Mouse (Mus musculus) heart, adult 9 months (tissue): ENCODE results near the gene 1700109H08Rik.
"Not testable (repeated sequence)": the region's sequence is repeated elsewhere in the genome, so short reads cannot be mapped to it uniquely, and the experiment has no call there.

Experiments used
- DNase-seq, 2 experiments: peaks; one replicate each; pipeline ENCODE4 v3.0.0; 2022; ENCODE audit warnings: low spot score in 2 of 2

Gene 1700109H08Rik

DNA sequence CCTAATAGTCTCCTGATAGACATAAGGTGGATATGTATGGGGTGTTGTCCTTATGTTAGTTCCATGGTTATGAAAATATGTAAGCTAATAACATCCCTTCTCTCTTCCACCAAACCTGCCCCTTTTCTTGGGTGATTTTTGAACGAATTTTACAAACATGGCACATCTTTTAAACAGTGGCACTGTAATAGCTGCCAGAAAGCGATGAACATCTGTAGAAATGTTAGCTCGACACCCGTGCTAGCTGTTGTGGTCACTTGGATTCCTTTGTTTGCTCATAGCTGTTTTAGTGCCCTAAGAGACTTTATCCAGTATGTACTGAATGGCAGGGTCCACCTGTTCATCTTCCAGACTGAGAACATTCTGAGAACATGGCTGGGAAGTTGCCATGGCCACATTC lies at the start of gene 1700109H08Rik:
Gene 1700109H08Rik, plus strand, starts transcription at position 301 of the 400 bp plus-strand sequence.
- DNase-seq = no peak

DNA sequence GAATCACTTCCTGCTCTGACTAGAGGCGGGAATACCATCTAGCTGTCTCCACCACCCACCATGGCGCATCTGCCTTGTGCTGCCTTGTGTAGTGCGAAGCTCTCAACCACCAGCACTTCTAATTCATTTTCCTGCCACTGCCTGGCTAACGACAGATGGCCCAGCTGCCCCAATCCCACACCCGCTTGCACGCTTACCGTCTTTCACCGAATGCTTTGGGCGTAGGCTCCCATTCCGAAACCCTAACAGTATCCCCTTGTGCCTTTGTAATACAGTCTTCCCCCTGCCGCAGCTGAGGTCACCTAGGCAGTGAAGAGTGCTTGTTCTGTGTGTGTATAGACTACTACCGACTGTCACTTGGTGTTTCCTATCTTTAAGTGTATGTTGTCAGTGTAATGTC lies 49.6 kb upstream of the 1700109H08Rik start:
- no peak for DNase-seq

DNA sequence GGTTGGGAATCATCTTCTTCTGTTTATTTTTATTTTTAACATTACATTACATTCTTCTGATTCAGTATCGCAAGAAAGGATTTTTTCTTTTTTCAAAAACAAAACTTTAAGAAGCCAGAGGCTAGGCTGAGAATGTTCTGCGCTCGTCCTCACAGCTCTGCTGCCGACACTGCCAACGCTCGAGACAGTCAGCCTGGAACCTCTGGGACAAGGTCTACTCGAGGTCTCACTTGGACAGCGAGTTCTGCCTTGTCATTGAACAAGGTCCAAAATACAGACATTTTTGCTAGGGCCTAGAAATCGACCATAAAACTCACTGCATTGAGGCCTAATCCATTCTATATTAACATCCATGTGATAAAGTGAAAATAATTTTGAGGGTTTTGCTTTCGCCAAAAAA lies 48.5 kb upstream of the 1700109H08Rik start:
- no peak for DNase-seq

DNA sequence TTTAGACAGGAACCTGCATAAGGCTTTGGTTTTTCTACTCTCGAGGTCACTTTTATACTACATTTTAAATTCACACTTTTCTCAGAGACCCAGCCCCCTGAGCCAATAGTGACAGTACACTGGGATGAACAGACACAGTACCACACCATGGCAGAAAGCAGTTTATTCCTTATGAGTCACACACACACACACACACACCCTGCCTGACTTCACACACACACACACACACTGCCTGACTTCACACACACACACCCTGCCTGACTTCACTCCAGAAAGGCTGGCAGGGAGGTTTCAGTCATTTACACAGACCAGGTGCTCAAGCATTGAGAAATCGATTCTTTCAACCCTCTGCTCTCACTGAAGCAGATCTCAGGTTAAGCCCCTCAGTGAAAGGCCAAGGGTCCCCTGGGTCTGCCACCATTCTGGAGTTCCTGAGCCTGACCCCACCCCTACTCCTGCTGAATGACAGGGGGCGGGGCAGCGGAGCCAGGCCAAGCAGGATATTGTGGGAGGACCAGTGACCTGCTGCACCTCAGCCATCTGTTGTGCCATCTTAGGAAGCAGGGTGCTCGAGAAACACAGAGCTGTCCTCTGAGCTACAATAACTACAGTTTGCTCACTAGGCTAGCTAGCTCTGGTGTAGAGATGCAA lies 44.2 kb upstream of the 1700109H08Rik start:
- DNase-seq = no peak

DNA sequence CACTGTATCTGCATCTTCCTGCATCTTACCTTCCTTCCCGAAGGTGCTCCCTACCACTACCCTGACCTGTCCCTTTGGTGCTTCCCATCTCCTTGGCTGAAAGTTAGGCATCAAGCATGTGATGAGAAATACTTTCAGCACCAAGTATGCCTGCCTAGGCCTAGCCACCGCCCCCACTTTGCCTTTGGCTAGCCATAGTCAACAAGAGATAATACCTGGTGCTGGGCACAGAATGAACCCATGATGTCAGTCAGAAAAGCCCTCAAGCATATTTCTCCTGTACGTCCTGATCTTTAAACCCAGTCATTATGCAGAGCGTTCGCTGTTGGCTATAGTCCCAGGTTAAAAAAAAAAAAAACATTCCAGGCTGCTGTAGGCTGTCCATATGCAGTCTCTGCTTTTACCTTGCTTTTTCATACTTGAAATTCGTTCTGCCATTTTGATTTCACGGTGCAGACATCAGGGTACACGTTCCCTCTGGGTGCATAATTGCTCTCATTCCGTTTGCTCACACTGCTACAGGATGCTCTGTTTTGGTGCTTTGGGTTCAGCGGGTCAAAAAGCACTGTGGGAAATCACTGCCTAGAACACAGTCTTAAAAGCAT lies 41.7 kb upstream of the 1700109H08Rik start:
- DNase-seq = no peak

DNA sequence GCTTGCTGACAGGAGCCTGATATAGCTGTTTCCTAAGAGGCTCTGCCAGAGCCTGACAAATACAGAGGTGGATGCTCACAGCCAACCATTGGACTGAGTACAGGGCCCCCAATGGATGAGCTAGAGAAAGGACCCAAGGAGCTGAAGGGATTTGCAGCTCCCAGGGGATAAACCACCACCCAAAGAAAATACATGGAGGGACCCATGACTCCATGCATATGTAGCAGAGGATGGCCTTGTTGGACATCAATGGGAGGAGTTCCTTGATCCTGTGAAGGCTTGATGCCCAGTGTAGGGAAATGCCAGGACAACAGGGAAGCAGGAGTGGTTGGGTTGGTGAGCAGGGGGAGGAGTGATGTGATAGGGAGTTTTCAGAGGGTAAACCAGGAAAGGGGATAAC lies 39.3 kb upstream of the 1700109H08Rik start:
- DNase-seq = not testable (repeated sequence)

DNA sequence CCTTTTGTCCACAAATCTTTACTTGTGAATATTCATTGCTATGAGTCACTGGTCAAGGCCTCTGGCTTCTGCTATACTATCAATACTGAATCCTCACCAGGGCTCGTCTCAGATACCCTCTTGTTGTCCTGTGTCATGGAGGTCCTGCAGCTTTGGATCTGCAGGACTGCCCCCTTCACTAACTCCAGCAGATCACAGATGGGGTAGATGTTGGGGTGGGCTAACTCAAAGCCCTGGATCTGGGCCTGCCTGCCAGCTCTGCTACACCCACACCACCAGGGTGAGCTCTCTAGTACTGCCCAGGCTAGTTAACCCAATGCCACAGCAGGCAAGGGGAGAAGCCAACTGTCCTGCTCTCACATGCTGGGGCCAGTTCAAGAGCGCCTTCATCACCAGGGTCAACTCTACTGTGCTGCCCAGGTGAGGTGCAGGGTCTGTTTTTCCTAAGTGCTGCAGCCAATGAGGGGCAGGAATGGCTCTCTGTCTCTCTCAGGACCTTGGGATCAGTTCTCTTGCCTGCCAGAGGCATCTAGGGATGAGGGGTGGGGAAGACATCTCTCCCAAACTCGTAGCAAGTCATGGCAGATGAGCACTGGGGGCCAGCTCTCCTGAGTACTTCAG lies 34.7 kb upstream of the 1700109H08Rik start:
- no peak for DNase-seq

DNA sequence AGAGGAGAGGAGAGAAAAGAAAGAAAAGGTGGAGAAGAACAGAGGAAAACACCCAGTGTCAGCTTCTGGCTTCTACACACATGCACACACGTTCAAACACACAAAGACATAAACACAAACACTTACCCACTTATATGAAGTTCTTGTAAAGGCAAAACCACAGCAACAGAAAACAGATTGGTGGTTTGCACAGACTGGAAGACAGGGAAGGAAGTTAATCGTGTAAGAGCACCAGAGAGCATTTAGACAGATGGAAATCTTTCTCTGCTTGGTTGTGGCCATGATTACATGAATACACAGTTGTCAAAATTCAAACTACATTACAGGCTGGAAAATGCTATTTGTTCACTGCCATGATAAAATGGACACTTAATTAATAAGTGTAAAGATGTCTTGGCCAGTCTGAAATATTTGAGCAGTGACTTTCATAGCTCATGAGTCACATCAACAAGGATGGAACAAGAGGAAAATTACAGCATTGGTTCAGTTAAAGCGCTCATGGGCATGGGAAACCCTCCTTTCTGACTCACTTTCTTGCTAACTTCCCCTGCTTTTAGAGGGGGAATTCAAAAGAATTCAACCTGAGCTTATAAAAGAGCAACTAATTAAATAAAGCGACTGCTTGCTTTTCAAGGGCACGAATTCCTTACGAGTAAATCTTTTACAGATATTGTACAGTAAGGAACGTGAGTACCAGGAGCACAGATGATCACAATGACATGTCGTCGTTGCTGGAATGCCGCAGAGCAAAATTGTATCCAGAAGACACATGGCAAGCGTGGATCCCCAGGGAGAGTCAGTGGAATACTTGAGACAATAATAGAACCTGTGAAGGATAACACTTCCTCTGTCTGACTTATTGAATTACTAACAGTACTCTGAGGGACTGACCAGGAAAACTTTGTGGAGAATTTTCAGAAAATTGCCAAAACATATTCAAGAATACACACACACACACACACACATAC lies 32.6 kb upstream of the 1700109H08Rik start:
- no peak for DNase-seq

DNA sequence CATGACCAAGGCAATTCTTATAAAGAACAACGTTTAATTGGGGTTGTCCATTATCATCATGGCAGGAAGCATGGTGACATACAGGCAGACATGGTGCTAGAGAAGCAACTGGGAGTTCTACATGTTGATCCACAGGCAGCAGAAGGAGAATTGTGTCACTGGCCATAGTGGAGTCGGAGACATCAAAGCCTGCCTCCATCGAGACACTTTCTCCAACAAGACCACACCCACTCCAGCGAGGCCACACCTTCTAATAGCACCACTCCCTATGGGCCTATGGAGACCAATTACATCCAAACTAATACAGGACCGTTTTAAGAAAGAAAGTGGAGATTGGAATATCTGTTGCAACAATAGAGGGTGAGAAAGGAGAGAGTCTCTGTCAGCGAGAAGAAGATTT lies 29.5 kb upstream of the 1700109H08Rik start:
- no peak for DNase-seq

DNA sequence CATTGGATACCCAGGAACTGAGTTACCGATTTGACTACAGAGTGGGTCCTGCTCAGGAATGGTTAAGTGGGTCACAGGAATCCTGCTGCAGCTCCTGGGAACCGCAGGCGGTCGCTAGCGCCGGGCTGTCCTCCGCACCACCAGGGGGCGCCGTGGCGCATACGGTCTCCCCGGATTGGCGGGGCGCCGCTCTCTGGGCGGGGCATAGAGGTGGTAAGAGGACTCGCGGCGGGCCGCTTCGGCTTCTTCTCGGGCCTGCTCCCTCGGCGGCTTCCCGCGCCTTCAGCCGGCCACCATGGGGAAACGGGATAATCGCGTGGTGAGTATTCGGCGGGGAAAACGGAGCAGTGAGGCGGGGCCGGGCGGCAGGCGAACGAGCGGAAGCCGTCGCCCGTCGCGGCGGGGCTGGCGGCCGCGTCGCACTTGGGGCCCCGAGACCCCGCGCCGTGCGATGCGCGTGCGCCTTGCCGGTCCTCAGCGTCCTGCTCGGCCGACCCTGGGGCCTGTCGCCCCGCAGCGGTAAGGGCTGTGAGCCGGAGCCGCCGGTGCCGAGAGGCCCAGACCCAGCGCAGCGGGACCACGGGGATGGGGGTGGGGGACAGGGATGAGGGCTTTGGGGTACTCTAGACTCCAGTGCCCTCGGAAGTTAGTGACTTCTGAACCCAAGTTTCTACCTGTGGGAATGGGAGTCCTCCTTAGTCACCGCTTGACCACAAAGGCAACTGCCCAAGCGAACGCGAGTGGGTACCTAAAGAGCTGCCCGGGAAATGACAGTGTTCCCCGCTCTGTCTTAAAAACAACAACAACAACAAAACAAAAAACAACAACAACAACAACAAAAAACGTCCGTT lies 27.5 kb upstream of the 1700109H08Rik start, which contains the start of gene Fam133b:
Gene Fam133b, plus strand, starts transcription at position 205 of the 851 bp plus-strand sequence.
- peak; percentile 88 to 93 for DNase-seq

DNA sequence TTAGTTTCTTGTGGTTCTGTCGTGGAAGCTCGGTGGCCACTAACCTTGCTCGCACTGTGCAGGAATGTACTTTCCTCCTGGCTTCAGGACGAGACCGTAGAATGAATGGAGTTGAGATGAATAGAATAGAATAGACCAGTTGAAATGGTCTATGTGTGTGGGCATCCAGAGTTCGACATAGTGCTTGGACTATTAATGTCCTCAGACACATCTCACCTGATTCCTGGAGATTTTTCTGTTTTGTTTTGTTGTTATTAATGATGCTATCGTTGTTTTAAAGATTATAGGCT lies 26.9 kb upstream of the 1700109H08Rik start:
- no peak for DNase-seq

DNA sequence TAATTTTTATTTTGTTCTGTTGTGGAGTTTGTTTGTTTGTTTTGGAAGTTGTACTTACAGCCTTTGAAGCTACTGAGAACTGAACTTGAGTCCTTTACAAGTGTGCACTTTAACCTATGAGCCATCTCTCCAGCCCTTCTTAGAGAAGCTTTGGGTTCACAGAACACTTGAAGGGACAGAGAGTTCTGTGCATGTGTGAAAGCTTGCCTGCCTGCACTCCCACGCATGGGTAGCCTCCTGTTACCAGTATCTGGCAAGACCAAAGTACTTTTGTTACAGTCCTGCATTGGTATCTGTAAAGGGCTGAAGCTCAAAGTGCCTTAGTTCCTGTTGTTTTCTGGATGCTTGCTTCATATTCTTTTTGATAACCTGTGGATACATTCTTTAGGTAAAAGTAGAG lies 25.1 kb upstream of the 1700109H08Rik start:
- DNase-seq = no peak

DNA sequence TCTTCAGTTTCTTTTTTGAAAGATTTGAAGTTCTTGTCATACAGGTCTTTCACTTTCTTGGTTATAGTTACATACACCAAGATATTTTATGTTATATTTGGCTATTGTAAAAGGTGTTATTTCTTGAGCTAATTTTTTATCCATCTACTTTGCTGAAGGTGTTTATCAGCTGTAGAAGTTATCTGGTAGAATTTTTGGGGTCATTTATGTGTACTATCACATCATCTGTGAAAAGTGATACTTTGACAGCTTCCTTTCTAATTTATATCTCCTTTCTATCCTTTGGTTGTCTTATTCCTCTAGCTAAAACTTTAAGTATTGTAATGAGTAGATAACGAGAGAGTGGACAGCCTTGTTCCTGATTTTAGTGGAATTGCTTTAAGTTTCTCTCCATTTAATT lies 19.9 kb upstream of the 1700109H08Rik start:
- no peak for DNase-seq

DNA sequence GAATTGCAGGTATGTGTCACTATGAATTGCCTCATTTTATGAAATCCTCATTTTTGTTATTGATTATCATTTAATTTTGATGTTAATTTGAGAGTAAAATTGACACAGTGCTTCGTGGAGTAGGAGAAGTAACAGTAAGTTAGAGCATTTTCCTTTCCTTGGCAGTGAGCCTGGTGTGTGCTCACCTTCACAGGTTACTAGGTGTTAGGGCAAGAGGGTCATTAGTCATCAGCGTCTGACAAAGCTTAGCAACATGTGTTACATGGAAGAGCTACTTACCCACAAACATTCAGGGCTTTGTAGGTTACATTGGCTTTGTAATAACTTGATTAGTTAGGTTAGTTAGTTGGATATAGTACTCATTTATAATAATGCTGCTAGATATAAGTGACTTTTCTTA lies 17.2 kb upstream of the 1700109H08Rik start:
- DNase-seq = no peak

DNA sequence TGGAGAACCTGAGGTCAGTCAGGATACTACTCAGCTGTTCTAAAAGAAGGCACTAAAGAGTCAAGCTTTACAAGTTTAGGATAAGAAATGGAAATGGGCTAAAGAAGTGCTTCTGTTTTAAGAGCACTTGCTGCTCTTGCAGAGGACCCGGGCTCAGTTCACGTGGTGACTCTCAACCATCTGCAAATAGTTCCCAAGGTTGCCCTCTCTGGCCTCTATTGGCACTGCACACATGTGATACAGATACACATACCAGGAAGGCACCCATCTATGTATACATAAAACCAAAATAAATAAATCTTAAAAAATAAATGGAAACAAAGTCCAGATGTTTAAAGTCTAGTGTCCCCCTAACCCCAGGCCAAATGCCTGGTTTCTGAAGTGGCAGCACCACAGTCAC lies 3.5 kb downstream of the 1700109H08Rik start:
- DNase-seq = no peak

DNA sequence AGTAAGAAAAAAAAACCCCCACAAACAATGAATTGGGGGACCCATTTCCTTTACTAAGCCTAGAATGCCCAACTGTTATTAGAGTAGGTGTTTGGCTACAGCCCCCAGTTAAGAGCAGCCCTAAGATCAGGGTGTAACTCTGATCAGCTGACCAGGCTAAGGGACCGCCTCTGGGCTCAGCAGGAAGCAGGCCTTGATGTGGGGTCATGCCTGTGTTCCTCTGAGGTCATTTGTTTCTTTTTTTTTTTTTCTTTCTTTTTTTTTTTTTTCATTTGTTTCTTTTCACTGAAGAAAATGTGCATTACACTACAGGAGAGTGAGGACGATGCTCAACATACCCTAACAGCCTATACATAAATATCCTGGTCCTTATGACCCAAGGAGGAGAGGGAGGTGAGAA lies 6.6 kb downstream of the 1700109H08Rik start:
- DNase-seq = no peak

DNA sequence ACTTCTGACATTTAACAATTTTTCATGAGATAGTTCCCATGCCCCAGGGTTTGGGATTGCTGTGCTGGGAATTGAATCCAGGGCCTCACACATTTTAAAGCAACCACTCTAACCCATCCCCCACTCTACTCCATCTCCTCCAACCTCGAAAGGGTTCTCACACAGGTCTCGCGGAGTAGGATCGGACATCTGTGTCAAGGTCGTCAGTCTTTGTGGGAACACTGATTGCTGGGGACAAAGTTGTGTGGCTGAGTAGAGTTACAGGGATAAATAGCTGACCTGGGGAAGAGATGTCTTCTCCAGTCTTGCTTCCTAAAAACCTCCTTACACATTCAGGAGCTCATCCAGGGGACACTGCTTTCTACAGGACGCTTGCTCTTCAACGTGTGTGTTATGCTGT lies 7.7 kb downstream of the 1700109H08Rik start:
- no peak for DNase-seq

DNA sequence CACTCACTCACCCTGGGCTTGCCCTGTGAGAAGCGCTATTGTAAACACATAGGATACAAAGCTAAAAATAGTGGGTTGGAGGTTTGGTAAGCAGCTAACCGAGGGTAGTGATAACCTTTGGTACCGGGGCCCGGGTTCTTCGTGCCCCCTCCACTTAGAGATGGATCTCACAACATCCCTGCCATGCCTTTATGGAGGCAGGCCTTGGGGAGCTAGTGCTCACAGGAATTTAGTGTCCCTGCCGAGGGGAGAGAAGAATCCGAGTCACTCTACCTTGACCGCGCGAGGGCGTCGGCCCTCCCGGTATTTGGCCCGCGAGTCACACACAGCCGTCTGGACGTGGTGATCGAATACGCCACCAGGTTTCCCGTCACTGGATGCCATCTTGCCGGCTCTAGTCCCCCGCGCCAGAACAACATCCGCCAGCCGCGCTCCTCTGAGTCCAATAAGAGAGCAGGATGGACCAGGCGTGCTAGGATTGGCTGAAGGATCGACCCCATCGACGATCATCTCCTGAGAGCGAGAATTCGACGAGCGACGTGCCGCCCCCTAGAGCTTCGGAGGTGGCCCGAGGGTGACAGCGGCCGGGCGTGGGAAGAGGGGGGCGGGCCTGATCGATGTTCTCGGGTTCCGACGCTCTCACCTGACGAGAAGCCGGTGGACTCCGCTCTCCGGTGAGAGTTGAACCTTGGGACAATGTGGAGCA lies 24.5 kb downstream of the 1700109H08Rik start, which contains the start of gene Pex1:
Gene Pex1, plus strand, starts transcription at position 374 of the 706 bp plus-strand sequence.
- DNase-seq = peak; percentile 96

DNA sequence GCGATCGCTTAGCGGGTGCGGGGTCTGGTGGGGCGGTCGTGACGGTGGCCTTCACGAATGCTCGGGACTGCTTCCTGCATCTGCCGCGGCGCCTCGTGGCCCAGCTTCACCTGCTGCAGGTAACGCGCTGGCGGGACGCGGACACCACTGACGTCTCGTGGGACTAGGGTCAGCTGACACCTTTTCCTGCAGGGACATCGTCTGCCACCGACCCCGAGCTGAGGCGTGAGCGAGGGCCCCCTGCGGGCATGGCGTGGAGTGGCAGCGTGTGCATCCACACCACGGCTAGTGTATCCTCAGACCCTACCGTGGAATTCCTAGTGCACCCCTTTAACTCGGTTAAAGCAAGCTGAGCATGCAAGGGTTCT lies 25.0 kb downstream of the 1700109H08Rik start, which contains the start of gene Rbm48:
Gene Rbm48, minus strand, starts transcription at position 187 of the 368 bp plus-strand sequence.
- peak; percentile 74 to 76 for DNase-seq

DNA sequence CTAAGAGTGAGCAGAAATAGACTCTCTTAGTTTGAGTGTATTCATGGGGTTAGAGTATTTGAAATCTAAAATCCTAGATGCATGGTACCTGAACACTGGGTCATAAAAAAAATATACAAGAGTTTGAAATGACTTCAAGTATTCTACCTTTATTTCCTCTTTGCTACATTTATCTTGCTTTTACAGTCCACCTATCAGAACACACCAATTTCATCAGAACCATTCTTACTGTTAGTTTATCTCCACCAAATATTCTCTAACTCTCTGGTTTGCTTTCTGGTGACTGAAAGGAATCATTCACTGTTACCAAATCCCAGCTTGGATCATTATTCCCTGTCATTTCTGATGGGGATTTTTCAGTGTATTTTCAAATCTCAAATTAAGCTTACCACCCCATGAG lies 25.8 kb downstream of the 1700109H08Rik start:
- no peak for DNase-seq

DNA sequence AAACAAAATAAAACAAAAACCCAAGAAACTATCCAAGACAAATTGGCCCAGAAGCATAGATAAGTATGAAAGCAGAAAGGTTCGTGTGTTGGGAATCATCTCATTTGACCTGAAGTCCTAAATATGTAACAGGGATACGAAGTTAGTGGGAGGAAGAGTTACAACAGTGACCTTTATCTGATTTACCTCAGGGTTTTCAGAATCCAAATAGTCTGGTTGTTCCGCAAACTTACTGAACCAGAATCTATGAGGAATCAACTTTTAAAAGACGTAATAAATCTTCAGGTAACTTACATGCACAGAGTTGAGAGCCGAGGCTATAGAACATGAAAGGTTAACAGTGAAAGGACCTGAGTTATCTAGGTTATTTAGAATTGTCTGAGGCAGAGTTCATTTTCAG lies 27.4 kb downstream of the 1700109H08Rik start:
- no peak for DNase-seq
